ENCODE assay signal across 10 mouse cellular contexts in the genomic region with DNA sequence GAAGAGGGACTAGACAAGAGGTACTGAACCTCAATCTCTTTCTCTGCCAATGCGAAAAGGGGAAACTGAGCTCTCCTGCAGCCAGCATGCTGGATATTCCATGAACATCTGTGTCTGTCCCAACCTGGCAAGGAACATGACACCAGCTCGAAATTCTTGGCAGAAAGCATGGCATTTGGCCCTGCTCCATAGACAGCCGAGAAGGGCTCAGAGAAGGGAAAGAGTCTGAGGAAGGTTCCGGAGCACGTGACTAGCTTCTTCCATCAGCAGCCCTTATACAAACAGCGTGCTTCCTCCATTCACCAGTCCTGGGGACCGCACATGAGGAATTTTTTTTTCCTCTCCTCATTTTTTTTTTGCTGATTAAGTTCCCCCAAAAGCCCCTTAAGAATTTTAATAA. TPM values are rescaled to one million over a fixed set of nuclear protein-coding genes. Genes with fewer than 3 reads are reported as not detected.
DNase-seq lines count a peak whose midpoint lies in the region; ATAC-seq lines count a peak whose summit lies in the region.
"Had no signal": no experiment of that assay in that cellular context is flagged by ENCODE, and none has a peak within 500 bp of the region (broad histone marks: within the 10 kb centered on the region; RNA-seq: fewer than 3 reads in every experiment).

No protein-coding gene starts in this region.

- H3K27me3 ChIP-seq in intestine, embryonic 15.5 days (replicated peaks), result no peaks in the 10 kb centered on the region
- H3K27me3 ChIP-seq in intestine, embryonic 16.5 days (replicated peaks; ENCODE audit: control insufficient read depth, insufficient read depth, low read length), result no peaks in the 10 kb centered on the region
- no peaks in the 10 kb centered on the region for H3K27me3 ChIP-seq in midbrain, embryonic 10.5 days (ENCODE audit: low read depth, poor library complexity, severe bottlenecking)
- H3K27me3 ChIP-seq: embryonic facial prominence, embryonic 13.5 days; Patski had no signal

- no peak overlapping the region for H3K4me3 ChIP-seq in intestine, embryonic 15.5 days (replicated peaks)
- no peak overlapping the region for H3K4me3 ChIP-seq in intestine, embryonic 16.5 days (ENCODE audit: low read length)
- H3K4me3 ChIP-seq in midbrain, embryonic 10.5 days, result no peak overlapping the region
- H3K4me3 ChIP-seq: embryonic facial prominence, embryonic 13.5 days had no signal

- H3K36me3 ChIP-seq in intestine, embryonic 15.5 days, result no peaks in the 10 kb centered on the region
- H3K36me3 ChIP-seq in intestine, embryonic 16.5 days (ENCODE audit: control insufficient read depth, insufficient read depth, low read length), result no peaks in the 10 kb centered on the region
- H3K36me3 ChIP-seq in midbrain, embryonic 10.5 days, result no peaks in the 10 kb centered on the region
- H3K36me3 ChIP-seq: embryonic facial prominence, embryonic 13.5 days had no signal

- DNase-seq in 3134 (ENCODE audit: extremely low read depth, insufficient read length, low spot score), result peak; percentile 66
- peak; percentile 76 for DNase-seq in adrenal gland, postnatal 14 days
- peak; percentile 23 to 37 for DNase-seq in heart, adult 9 months (ENCODE audit: low spot score in 2 of 2)
- DNase-seq in thymus, postnatal 4 days, result no peak
- no peak for DNase-seq in midbrain, embryonic 10.5 days (ENCODE audit: low spot score)

- no peaks in the 10 kb centered on the region for H3K9me3 ChIP-seq in intestine, embryonic 15.5 days
- H3K9me3 ChIP-seq in intestine, embryonic 16.5 days (ENCODE audit: control insufficient read depth, low read length), result no peaks in the 10 kb centered on the region
- H3K9me3 ChIP-seq in midbrain, embryonic 10.5 days (replicated peaks), result no peaks in the 10 kb centered on the region
- H3K9me3 ChIP-seq: embryonic facial prominence, embryonic 13.5 days had no signal

- 60% methylated on average over 7 of the region's 7 CpGs for WGBS in intestine, embryonic 15.5 days
- WGBS in intestine, embryonic 16.5 days, result 56% methylated on average over 7 of the region's 7 CpGs
- 80% methylated on average over 7 of the region's 7 CpGs for WGBS in midbrain, embryonic 10.5 days

- no peak overlapping the region for H3K9ac ChIP-seq in intestine, embryonic 15.5 days
- no peak overlapping the region for H3K9ac ChIP-seq in intestine, embryonic 16.5 days (ENCODE audit: low read depth, low read length)
- H3K9ac ChIP-seq: embryonic facial prominence, embryonic 13.5 days; liver, embryonic 14.5 days had no signal

- ATAC-seq in intestine, embryonic 15.5 days, result no peak
- ATAC-seq in intestine, embryonic 16.5 days, result no peak
- ATAC-seq: Patski had no signal

- H3K4me1 ChIP-seq in intestine, embryonic 15.5 days (replicated peaks), result no peaks in the 10 kb centered on the region
- H3K4me1 ChIP-seq in intestine, embryonic 16.5 days (ENCODE audit: control insufficient read depth, insufficient read depth, low read length), result 0 out of 2 replicates have a peak, but pooled peaks cover 3% of the 10 kb centered on the region
- H3K4me1 ChIP-seq in midbrain, embryonic 10.5 days, result peaks cover 3% of the 10 kb centered on the region; the same call in 1 of the 2 replicates

- 0 out of 2 replicates have a peak overlapping the region, but pooled peaks have one; percentile 36 for H3K27ac ChIP-seq in intestine, embryonic 15.5 days
- no peak overlapping the region for H3K27ac ChIP-seq in intestine, embryonic 16.5 days (ENCODE audit: low read length)
- no peak overlapping the region for H3K27ac ChIP-seq in midbrain, embryonic 10.5 days (replicated peaks)
- H3K27ac ChIP-seq: embryonic facial prominence, embryonic 13.5 days; liver, embryonic 14.5 days had no signal

- H3K4me2 ChIP-seq in intestine, embryonic 15.5 days (replicated peaks), result no peak overlapping the region
- no peak overlapping the region for H3K4me2 ChIP-seq in intestine, embryonic 16.5 days (ENCODE audit: low read depth, low read length)
- H3K4me2 ChIP-seq: embryonic facial prominence, embryonic 13.5 days had no signal

RNA-seq across cellular contexts. Expression of a gene that starts 9.8 kb away (rescaled TPM):
- polyA plus RNA-seq in intestine, embryonic 15.5 days (2015; fragmentation: Nextera tagmentation; extraction: Ambion mirVana), result 26.9 and 27.4 TPM in 2 replicates
- polyA plus RNA-seq in intestine, embryonic 16.5 days (2015; fragmentation: Nextera tagmentation; extraction: Ambion mirVana), result 22.6 and 25.5 TPM in 2 replicates
- total RNA-seq in adrenal gland, postnatal 14 days (2021), result 10.6 and 12.4 TPM in 2 replicates
- 36.0 and 37.5 TPM in 2 replicates for polyA plus RNA-seq in midbrain, embryonic 10.5 days (2016; fragmentation: Nextera tagmentation; extraction: Ambion mirVana)

RNA-seq across cellular contexts. Expression of a gene that starts 57.8 kb away (rescaled TPM):
- polyA plus RNA-seq in intestine, embryonic 15.5 days (2015; fragmentation: Nextera tagmentation; extraction: Ambion mirVana), result 33.1 and 36.9 TPM in 2 replicates
- polyA plus RNA-seq in intestine, embryonic 16.5 days (2015; fragmentation: Nextera tagmentation; extraction: Ambion mirVana), result 51.3 and 56.2 TPM in 2 replicates
- 0.15 TPM in 1 of 2 replicates, not detected in the other for total RNA-seq in adrenal gland, postnatal 14 days (2021)
- 0.10 and 0.15 TPM in 2 replicates for polyA plus RNA-seq in midbrain, embryonic 10.5 days (2016; fragmentation: Nextera tagmentation; extraction: Ambion mirVana)

Comparison
In these comparisons a context has a peak if more than half of its experiments do, and no peak if none do; other contexts are left out.
1. DNase-seq: peak in 3134 (single experiment), adrenal gland, postnatal 14 days (single experiment) and heart, adult 9 months (2 of 2); none in thymus, postnatal 4 days (single experiment) and midbrain, embryonic 10.5 days (single experiment).
2. RNA of a gene that starts 57.8 kb away (polyA plus RNA-seq): 51.3 to 56.2 TPM in intestine, embryonic 16.5 days and 33.1 to 36.9 TPM in intestine, embryonic 15.5 days; 0.10 to 0.15 TPM in midbrain, embryonic 10.5 days; every median in the first group is over 10 times any median in the second.